28 mouse cellular contexts compared by ENCODE assay signal in genomic region chr16:95361950-95362349, GRCm38 (mm10).
"Had no signal": no experiment of that assay in that cellular context is flagged by ENCODE, and none has a peak within 500 bp of the region (broad histone marks: within the 10 kb centered on the region; RNA-seq: fewer than 3 reads in every experiment).

No protein-coding gene starts in this region.

- H3K9ac ChIP-seq: limb, embryonic 12.5 days; limb, embryonic 13.5 days; limb, embryonic 15.5 days; liver, embryonic 12.5 days; liver, embryonic 13.5 days; liver, embryonic 14.5 days; liver, embryonic 15.5 days; liver, postnatal 0 days; lung, embryonic 14.5 days; lung, embryonic 15.5 days; midbrain, embryonic 12.5 days; midbrain, embryonic 13.5 days; midbrain, embryonic 15.5 days; neural tube, embryonic 12.5 days had no signal

- ATAC-seq: liver, embryonic 12.5 days; liver, postnatal 0 days; midbrain, embryonic 13.5 days; midbrain, embryonic 15.5 days; midbrain, embryonic 16.5 days had no signal

- H3K4me3 ChIP-seq: limb, embryonic 10.5 days; limb, embryonic 12.5 days; limb, embryonic 13.5 days; limb, embryonic 15.5 days; liver, embryonic 12.5 days; liver, embryonic 13.5 days; liver, embryonic 15.5 days; lung, embryonic 15.5 days; megakaryocyte, embryonic 14.5 days; midbrain, embryonic 10.5 days; midbrain, embryonic 12.5 days; midbrain, embryonic 13.5 days; midbrain, embryonic 15.5 days; myocyte; neural tube, embryonic 12.5 days had no signal

- DNase-seq: left cerebral cortex, postnatal 4 days; liver; liver, embryonic 13.5 days; liver, postnatal 0 days; lung, adult 2 months; lung, embryonic 14.5 days; lung, postnatal 10 days; lung, postnatal 14 days; lung, postnatal 4 days; midbrain, embryonic 14.5 days had no signal

- H3K4me2 ChIP-seq: limb, embryonic 12.5 days; limb, embryonic 13.5 days; limb, embryonic 15.5 days; liver, embryonic 11.5 days; liver, embryonic 12.5 days; liver, embryonic 13.5 days; liver, embryonic 15.5 days; lung, embryonic 14.5 days; lung, embryonic 15.5 days; midbrain, embryonic 12.5 days; midbrain, embryonic 13.5 days; midbrain, embryonic 15.5 days; neural tube, embryonic 12.5 days had no signal

- H3K27ac ChIP-seq: limb, embryonic 10.5 days; limb, embryonic 12.5 days; limb, embryonic 13.5 days; limb, embryonic 15.5 days; liver, embryonic 12.5 days; liver, embryonic 13.5 days; liver, embryonic 14.5 days; liver, embryonic 15.5 days; lung, embryonic 15.5 days; macrophage; midbrain, embryonic 10.5 days; midbrain, embryonic 12.5 days; midbrain, embryonic 13.5 days; midbrain, embryonic 15.5 days; neural tube, embryonic 12.5 days had no signal

- H3K9me3 ChIP-seq: limb, embryonic 10.5 days; limb, embryonic 12.5 days; limb, embryonic 13.5 days; limb, embryonic 15.5 days; liver, embryonic 12.5 days; liver, embryonic 13.5 days; liver, embryonic 15.5 days; lung, embryonic 15.5 days; megakaryocyte, embryonic 14.5 days; midbrain, embryonic 10.5 days; midbrain, embryonic 12.5 days; midbrain, embryonic 13.5 days; midbrain, embryonic 15.5 days; neural tube, embryonic 12.5 days had no signal

- H3K36me3 ChIP-seq: liver, embryonic 12.5 days; liver, embryonic 13.5 days; liver, embryonic 15.5 days; lung, embryonic 15.5 days; midbrain, embryonic 10.5 days; midbrain, embryonic 12.5 days; midbrain, embryonic 13.5 days; midbrain, embryonic 15.5 days; neural tube, embryonic 12.5 days had no signal

- H3K4me1 ChIP-seq: liver, embryonic 12.5 days; liver, embryonic 13.5 days; liver, embryonic 15.5 days; midbrain, embryonic 10.5 days; midbrain, embryonic 13.5 days; midbrain, embryonic 15.5 days; neural tube, embryonic 12.5 days had no signal

- H3K27me3 ChIP-seq: limb, embryonic 12.5 days; limb, embryonic 13.5 days; limb, embryonic 15.5 days; liver, embryonic 12.5 days; liver, embryonic 13.5 days; liver, embryonic 15.5 days; lung, embryonic 15.5 days; midbrain, embryonic 12.5 days; midbrain, embryonic 13.5 days; midbrain, embryonic 15.5 days; neural tube, embryonic 12.5 days had no signal
